Mouse (Mus musculus) liver, adult 2 months (tissue): ENCODE measurements at regions not wholly inside any gene's neighbourhood (a gene's known extent, or its start where the extent isn't known, plus 50 kb on each side); places are given as distances from the start of the nearest gene placed in this dataset.

ENCODE experiments used
- CTCF ChIP-seq: fragments of 200-500 bp; IDR thresholded peaks from 2 replicates; pipeline ENCODE4 v1.5.1; 2011; ENCODE audit warnings: low read depth, low read length, control low read depth
- POLR2A ChIP-seq: fragments of 200-500 bp; IDR thresholded peaks from 2 replicates; pipeline ENCODE4 v1.6.1; 2011; ENCODE audit warnings: low read length, control low read depth; ENCODE audit not compliant: insufficient read depth; ENCODE audit errors: extremely low read depth

- no peak for TF ChIP-seq CTCF
- no peak for TF ChIP-seq POLR2A
Observed at GRCm38 (mm10) chr13:101568985-101569631, 198.9 kb downstream of the Pik3r1 start.
